Mouse (Mus musculus) ovary, postnatal 10 days (tissue): ENCODE measurements at regions not wholly inside any gene's neighbourhood (a gene's known extent, or its start where the extent isn't known, plus 50 kb on each side); places are given as distances from the start of the nearest gene placed in this dataset.

Experiments
- DNase-seq: peaks from one replicate; pipeline ENCODE4 v3.0.0; 2022; ENCODE audit warnings: low spot score

- DNase-seq = no peak
These were observed 150.6 kb upstream of the Dnajc19 start for GRCm38 (mm10) chr3:34231593-34232328.

GRCm38 (mm10) chr3:34222291-34222690 lies 141.2 kb upstream of the Dnajc19 start:
- DNase-seq = no peak

GRCm38 (mm10) chr3:34219741-34220310 lies 138.7 kb upstream of the Dnajc19 start:
- no peak for DNase-seq

GRCm38 (mm10) chr3:34219096-34219495 lies 138.0 kb upstream of the Dnajc19 start:
- DNase-seq = no peak

GRCm38 (mm10) chr3:34217911-34218310 lies 136.8 kb upstream of the Dnajc19 start:
- DNase-seq = no peak

- no peak for DNase-seq
These were observed 133.1 kb upstream of the Dnajc19 start for GRCm38 (mm10) chr3:34214233-34214632.

- no peak for DNase-seq
These were observed 125.3 kb upstream of the Dnajc19 start for GRCm38 (mm10) chr3:34206454-34206853.

GRCm38 (mm10) chr3:34198228-34198627 lies 117.1 kb upstream of the Dnajc19 start:
- DNase-seq = no peak

GRCm38 (mm10) chr3:34197163-34197455 lies 116.0 kb upstream of the Dnajc19 start:
- DNase-seq = no peak

- DNase-seq = no peak
These were observed 115.5 kb upstream of the Dnajc19 start for GRCm38 (mm10) chr3:34196451-34197162.

GRCm38 (mm10) chr3:34195729-34196450 lies 114.8 kb upstream of the Dnajc19 start:
- DNase-seq = no peak

- no peak for DNase-seq
These were observed 92.4 kb upstream of the Dnajc19 start for GRCm38 (mm10) chr3:34173416-34174097.

GRCm38 (mm10) chr3:34172899-34173298 lies 91.8 kb upstream of the Dnajc19 start:
- no peak for DNase-seq

- DNase-seq = no peak
These were observed 90.8 kb upstream of the Dnajc19 start for GRCm38 (mm10) chr3:34171893-34172292.

- no peak for DNase-seq
These were observed 87.0 kb upstream of the Dnajc19 start for GRCm38 (mm10) chr3:34168087-34168486.

- no peak for DNase-seq
These were observed 68.9 kb upstream of the Dnajc19 start for GRCm38 (mm10) chr3:34150036-34150435.

GRCm38 (mm10) chr3:34143652-34144051 lies 62.5 kb upstream of the Dnajc19 start:
- no peak for DNase-seq

- DNase-seq = no peak
These were observed 58.1 kb upstream of the Dnajc19 start for GRCm38 (mm10) chr3:34139227-34139626.

GRCm38 (mm10) chr3:34137984-34138383 lies 56.9 kb upstream of the Dnajc19 start:
- DNase-seq = no peak

- no peak for DNase-seq
These were observed 55.3 kb upstream of the Dnajc19 start for GRCm38 (mm10) chr3:34136385-34136784.
